Mouse (Mus musculus): Measurements from ENCODE around the gene Tex13a. TPM values are rescaled to one million over a fixed set of nuclear protein-coding genes. Genes with fewer than 3 reads are reported as not detected.

Gene Tex13a
- total RNA-seq (2018; cell fraction: chromatin; rRNA removed): not detected
- total RNA-seq (2018; cell fraction: cytosol; rRNA removed): not detected
- total RNA-seq (2018; cell fraction: nucleus; rRNA removed): not detected
- polyA plus RNA-seq (2018): not detected in 3 replicates

DNA sequence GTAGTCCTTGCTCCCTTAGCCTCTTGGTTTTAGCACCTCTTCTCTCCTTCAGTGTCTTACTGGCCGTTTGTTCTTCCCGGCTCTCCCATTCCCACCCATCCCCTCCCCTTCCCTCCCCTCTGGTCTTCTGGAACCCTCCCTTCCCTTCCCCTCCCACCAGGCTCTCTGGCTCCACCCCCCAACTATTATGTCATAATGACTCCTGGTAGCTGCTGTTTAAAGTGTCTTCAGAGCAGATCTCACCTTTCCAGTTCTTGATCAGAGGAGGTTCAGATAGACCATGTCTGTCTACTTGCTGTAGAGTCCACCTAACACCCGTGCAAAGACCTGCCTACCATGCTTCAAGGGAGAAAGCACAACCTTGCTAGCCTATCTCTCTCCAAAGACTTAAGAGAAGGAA is at the start of gene Tex13a:
TSS of gene Tex13a (minus strand) at position 101 of the 400 bp plus-strand sequence.
- no peaks in the 10 kb centered on the region for H3K36me3 ChIP-seq (ENCODE audit: inconsistent target)
- H3K27ac ChIP-seq: no peak within 1 kb of the TSS
- H3K4me3 ChIP-seq (ENCODE audit: inconsistent target): no peak within 1 kb of the TSS
- 63% methylated on average over 3 of the region's 3 CpGs for WGBS (ENCODE audit: missing documents)
- no peaks in the 10 kb centered on the region for H3K79me2 ChIP-seq (ENCODE audit: inconsistent target)

DNA sequence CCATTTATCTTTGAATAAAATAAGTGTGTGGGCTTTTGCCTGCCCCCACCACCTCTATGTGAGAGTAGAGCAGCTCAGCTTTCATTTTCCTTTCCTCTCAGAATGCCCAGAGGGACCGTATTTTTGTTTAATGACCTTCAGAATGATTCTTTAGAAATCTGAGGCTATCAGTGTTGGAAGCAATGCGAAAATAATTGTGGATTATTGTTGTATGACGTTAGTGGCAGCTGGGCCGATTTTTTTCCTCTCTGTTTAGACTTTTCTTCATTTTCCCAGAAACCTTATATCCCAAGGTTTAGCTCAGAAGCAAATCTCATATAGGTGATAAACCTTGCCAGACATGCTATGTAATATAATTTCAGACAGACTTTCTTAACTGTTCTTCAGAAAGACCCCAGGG is 25.2 kb upstream of the Tex13a start:
- H3K79me2 ChIP-seq (ENCODE audit: inconsistent target): no peaks in the 10 kb centered on the region
- H3K27ac ChIP-seq: no peak overlapping the region
- no peak overlapping the region for H3K4me3 ChIP-seq (ENCODE audit: inconsistent target)
- 100% methylated on average over 4 of the region's 4 CpGs for WGBS (ENCODE audit: missing documents)
- H3K36me3 ChIP-seq (ENCODE audit: inconsistent target): no peaks in the 10 kb centered on the region

- no peak overlapping the region for H3K27ac ChIP-seq
- H3K36me3 ChIP-seq (ENCODE audit: inconsistent target): no peaks in the 10 kb centered on the region
- no peaks in the 10 kb centered on the region for H3K79me2 ChIP-seq (ENCODE audit: inconsistent target)
- 3% methylated on average over 3 of the region's 3 CpGs for WGBS (ENCODE audit: missing documents)
- no peak overlapping the region for H3K4me3 ChIP-seq (ENCODE audit: inconsistent target)
Measured at GRCm38 (mm10) chrX:138170146-138170545, 39.2 kb downstream of the Tex13a start.

Measured in macrophage (primary cell).